Mouse (Mus musculus) duodenum, adult 2 months (tissue): ENCODE measurements around the gene Olfr466. TPM values are rescaled to one million over a fixed set of nuclear protein-coding genes. Genes with fewer than 3 reads are reported as not detected.

Experiments
- polyA plus RNA-seq: library from polyadenylated mRNA; depleted of rRNA; stranded (reverse); fragments of >200 nt; gene quantifications from 2 replicates; pipeline ENCODE4 v1.2.3, GENCODE M21; 2012; ENCODE audit warnings: low replicate concordance; rRNA removed

Olfr466 gene
- polyA plus RNA-seq = not detected in 2 replicates

DNA sequence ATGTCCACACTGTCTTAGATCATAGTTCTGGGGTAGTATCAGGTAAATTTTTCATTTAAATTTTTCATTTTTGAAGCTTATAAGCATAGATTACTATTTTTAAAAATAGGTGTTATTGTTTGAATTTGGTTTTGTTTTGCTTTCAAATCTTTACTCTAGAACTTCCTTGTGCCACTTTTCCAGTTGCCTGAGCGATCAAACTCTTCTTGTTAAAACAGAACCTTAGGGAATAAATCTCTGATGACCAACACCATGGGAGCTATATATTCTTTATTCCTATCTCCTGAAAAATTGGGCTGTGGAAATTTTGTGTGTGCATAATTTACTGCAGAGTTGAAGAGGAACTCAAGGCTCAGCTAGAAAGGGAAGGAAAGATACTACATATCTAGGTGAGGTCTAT, at the start of gene Olfr466:
Gene Olfr466 (plus strand): TSS at position 301 of the 400 bp plus-strand sequence.

DNA sequence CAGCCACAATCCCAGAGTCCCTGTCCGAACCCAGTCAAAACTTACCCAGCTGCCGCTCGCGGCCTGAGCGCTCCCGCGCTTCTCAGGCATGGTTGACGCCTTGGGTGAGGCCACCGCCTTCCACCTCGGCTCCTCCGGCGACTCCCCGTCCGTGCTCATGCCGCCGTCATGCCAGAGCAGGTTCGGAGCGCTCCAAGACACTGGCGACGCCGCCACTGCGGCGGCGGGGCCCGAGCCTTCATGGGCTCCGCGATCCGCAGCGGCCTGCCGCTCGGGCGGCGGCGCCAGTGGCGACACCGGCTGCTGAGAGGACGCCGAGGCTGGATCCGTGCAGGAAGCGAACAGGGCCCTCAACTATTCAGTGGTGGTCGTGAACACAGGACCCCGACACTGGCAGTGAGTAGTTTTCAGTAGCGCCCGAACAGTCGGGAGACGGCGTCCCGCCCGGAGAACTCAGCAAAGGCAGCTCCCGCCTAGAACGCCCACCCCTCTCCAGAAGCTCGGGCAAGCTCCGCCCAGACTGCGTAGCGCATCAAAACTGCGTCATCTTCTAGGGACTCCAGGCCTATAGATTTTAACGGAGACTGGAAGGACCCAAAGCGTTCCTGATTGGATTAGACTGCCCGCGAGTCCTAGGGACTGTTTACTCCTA, 37.5 kb upstream of the Olfr466 start, which contains the start of gene Mfsd14b:
Gene Mfsd14b (minus strand): TSS at position 517 of the 652 bp plus-strand sequence.

DNA sequence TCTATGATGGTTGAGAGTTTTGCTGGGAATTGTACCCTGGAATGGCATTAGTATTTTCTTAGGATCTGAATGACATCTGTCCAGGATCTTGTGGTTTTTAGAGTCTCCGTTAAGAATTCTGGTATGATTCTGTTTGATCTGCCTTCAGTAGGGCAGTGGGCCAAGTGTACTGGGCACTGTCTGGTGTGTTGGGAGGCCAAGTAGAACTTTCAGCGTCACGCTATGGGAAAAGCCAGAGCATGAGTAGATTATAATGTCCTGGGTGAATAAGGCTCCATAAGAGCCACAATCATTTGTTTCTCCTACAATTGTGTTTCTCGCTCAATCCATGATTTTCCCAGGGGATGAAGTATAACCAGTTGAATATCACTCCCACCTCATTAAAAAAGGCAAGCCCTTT, 12.3 kb upstream of the Olfr466 start, which contains the start of gene Olfr465-ps1:
Gene Olfr465-ps1 (plus strand): TSS at position 301 of the 400 bp plus-strand sequence.

Other genes starting within 250 kb of the Olfr466 start
- gene Cntnap3, start 246.3 kb upstream of the Olfr466 start, polyA plus RNA-seq = 0.05 TPM in 1 of 2 replicates, not detected in the other
- not detected in 2 replicates for gene Spata31, start 232.8 kb upstream of the Olfr466 start, polyA plus RNA-seq
- not detected in 2 replicates for gene Spata31d1c, start 117.2 kb upstream of the Olfr466 start, polyA plus RNA-seq
- not detected in 2 replicates for gene Prss47, start 97.5 kb upstream of the Olfr466 start, polyA plus RNA-seq
- gene Mfsd14b, start 37.3 kb upstream of the Olfr466 start, polyA plus RNA-seq = 10.9 and 16.7 TPM in 2 replicates
- gene Olfr465-ps1, start 12.2 kb upstream of the Olfr466 start, polyA plus RNA-seq = not detected in 2 replicates
- not detected in 2 replicates for gene Nlrp4f, start 55.7 kb downstream of the Olfr466 start, polyA plus RNA-seq
- 0.20 TPM in 1 of 2 replicates, not detected in the other for gene Gm10775, start 109.3 kb downstream of the Olfr466 start, polyA plus RNA-seq
- 6.2 and 6.9 TPM in 2 replicates for gene Zfp369, start 128.6 kb downstream of the Olfr466 start, polyA plus RNA-seq